Mouse (Mus musculus) embryonic fibroblast, embryonic 13.5 days (primary cell): ENCODE data around the gene Dusp10. TPM values are rescaled to one million over a fixed set of nuclear protein-coding genes. Genes with fewer than 3 reads are reported as not detected.

ENCODE experiments used
- H3K27ac ChIP-seq: 2 replicates; pipeline ENCODE4 v1.5.1; 2012; ENCODE audit warnings: low read length, control low read depth, inconsistent platforms; ENCODE audit not compliant: insufficient read depth
- H3K4me1 ChIP-seq: 2 replicates; pipeline ENCODE4 v1.6.1; 2011; ENCODE audit warnings: low read length; ENCODE audit not compliant: control insufficient read depth, insufficient read depth
- H3K4me3 ChIP-seq: 2 replicates; pipeline ENCODE4 v1.5.1; 2011; ENCODE audit warnings: mild to moderate bottlenecking, control low read depth, low read length; ENCODE audit not compliant: insufficient read depth
- CTCF ChIP-seq: IDR thresholded peaks from 2 replicates; pipeline ENCODE4 v1.5.1; 2011; ENCODE audit warnings: mild to moderate bottlenecking, control low read depth, low read length, moderate library complexity, borderline replicate concordance; ENCODE audit not compliant: insufficient read depth
- POLR2A ChIP-seq: IDR thresholded peaks from 2 replicates; pipeline ENCODE4 v1.6.1; 2011; ENCODE audit warnings: low read depth, mild to moderate bottlenecking, control low read depth, low read length, moderate library complexity
- polyA plus RNA-seq: library from polyadenylated mRNA; stranded (reverse); fragments of >200 nt; gene quantifications from 2 replicates; pipeline ENCODE4 v1.2.4, GENCODE M21; 2011; ENCODE audit warnings: low read depth; ENCODE audit not compliant: missing spikeins, insufficient read length

Dusp10 gene
- polyA plus RNA-seq, 1 experiment: 6.2 TPM

- H3K4me3 ChIP-seq: no peak overlapping the region
- no peaks in the 10 kb centered on the region for H3K4me1 ChIP-seq
- TF ChIP-seq CTCF: no peak
- TF ChIP-seq POLR2A: no peak
- no peak overlapping the region for H3K27ac ChIP-seq
Observed at GRCm38 (mm10) chr1:184117586-184117985, 104.5 kb downstream of the Dusp10 start.

- Histone ChIP-seq H3K4me1 (no peaks in the 10 kb centered on the region), H3K4me3 (no peak overlapping the region), H3K27ac (no peak overlapping the region)
- TF ChIP-seq CTCF: no peak
- TF ChIP-seq POLR2A: no peak
Observed at GRCm38 (mm10) chr1:184117991-184118390, 104.9 kb downstream of the Dusp10 start.

DNA sequence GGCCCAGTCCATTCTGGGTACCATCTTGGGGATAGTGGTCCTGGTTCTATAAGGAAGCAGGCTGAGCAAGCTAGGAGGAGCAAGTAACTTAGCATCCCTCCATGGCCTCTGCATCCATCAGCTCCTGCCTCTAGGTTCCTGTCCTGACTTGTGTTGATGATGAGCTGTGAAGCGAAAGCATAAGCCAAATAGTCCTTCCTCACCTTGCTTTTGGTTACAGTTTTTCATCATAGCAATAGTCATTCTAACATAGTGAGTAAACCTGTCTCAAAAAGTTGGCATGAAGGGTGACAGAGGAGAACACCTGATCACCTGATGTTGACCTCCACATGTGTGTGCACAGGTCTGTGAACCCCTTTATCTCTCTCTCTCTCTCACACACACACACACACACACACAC, 105.5 kb downstream of the Dusp10 start:
- Histone ChIP-seq H3K4me3 (no peak overlapping the region), H3K4me1 (no peaks in the 10 kb centered on the region), H3K27ac (no peak overlapping the region)
- TF ChIP-seq POLR2A: no peak
- no peak for TF ChIP-seq CTCF

Other genes starting within 250 kb of the Dusp10 start
- gene 1700056E22Rik, start 21.0 kb downstream of the Dusp10 start, polyA plus RNA-seq: 0.54 and 0.68 TPM in 2 replicates